Mouse (Mus musculus): ENCODE data around the gene Ifitm1.
A peak's percentile ranks its signal among the peaks of the same experiment; 100 is the strongest.
"Not testable (repeated sequence)": the region's sequence is repeated elsewhere in the genome, so short reads cannot be mapped to it uniquely, and the experiment has no call there.

The Ifitm1 gene

DNA sequence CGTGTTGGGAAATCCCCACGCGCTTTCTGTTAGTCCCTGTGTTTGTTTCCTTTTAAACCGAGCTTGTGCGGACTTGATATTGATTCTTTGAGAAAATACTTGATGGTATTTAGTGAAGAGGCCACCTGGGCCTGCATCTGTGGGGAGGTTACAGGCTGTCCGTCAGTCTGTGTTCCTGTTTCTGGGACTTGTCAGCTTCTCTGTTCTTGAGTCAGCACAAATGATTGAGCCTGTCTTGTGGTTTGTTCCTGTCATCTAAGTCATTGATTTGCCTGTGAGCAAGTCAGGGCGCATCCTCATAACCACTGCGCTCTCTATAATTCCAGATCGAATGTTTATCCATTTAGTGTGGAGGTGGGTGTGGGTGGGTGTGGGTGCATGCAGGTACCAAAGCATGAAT lies 9.7 kb downstream of the Ifitm1 start:
- DNase-seq (ENCODE audit: low spot score in 2 of 2): not testable (repeated sequence)

DNA sequence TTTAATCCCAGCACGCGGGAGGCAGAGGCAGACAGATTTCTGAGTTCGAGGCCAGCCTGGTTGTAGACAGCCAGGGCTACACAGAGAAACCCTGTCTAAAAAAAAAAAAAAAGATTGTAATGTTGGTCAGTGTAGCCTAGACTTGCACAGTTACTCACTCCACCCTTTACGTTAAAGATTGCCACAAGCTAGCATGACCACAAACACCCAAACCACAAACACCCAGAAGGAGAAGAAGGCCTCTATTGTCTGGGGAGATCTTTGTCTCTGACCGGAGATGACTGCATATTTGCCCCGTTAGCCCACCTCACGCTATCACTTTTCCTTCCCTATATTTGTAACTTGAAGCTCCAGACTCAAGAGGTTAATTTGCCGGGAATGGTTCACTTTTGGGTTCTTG lies 14.7 kb downstream of the Ifitm1 start:
- no peak for DNase-seq (ENCODE audit: low spot score in 2 of 2)

DNA sequence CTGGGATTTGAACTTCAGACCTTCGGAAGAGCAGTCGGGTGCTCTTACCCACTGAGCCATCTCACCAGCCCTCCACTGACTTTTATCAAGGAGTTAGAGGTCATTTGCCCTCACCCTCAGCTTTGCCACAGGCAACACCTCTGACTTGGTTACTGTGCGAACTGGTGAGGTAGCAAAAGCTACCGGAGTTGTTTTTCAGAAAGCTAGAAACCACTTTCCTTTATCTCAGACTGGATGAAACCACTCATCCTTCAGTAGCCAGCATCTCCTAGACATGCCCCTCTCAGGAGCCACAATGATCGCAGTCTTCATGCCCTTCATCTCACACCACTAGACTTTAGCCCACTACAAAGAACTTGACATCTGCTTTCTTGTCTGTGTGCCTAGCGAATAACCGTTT lies 15.9 kb downstream of the Ifitm1 start:
- DNase-seq (ENCODE audit: low spot score in 2 of 2): no peak

DNA sequence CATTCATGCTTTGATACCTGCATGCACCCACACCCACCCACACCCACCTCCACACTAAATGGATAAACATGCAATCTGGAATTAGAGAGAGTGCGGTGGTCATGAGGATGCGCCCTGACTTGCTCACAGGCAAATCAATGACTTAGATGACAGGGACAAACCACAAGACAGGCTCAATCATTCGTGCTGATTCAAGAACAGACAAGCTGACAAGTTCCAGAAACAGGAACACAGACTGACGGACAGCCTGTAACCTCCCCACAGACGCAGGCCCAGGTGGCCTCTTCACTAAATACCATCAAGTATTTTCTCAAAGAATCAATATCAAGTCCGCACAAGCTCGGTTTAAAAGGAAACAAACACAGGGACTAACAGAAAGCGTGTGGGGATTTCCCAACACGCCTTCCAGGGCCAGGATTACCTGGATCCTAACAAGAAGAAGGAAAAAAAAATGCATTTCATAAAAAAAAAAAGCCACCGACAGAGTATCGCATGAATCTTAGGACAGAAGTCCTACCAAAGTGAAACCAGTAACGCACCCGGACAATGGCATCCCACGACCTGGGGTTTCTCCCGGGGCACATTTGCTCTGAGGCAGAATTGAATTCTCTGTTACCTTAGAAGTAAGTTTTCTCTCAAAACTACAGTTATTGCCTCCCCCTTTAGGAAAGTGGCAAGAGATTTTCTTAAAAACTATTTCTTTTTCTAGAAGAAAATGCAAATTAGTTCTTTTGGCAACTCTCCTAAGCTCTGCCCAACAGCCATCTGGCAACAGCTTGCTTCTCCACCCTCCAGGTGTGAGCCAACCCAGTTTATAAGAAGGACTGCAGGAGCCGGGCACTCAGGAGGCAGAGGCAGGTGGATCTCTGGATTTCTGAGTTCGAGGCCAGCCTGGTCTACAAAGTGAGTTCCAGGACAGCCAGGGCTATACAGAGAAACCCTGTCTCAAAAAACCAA lies 20.4 kb downstream of the Ifitm1 start:
- peak; percentile 29 to 69 for DNase-seq (ENCODE audit: low spot score in 2 of 2)

DNA sequence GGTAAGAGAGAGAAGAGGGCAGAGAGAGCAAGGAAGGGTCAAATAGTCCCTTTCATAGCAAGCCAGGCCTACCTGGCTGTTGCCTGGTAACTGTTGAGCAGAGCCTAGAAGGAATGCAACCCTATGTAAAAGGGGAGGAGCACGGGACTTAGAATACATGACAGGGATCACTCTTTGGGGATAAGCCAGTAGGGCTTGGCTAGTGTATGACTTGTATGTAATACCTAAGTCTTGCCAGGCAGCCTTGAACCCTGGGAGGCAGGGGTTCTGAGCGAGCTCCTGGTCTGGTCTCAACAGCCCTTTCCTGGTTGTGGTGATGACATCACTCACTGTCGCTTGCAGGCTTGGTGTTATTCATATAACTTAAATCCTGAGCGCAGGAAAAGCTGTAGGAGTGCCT lies 22.0 kb downstream of the Ifitm1 start:
- no peak for DNase-seq (ENCODE audit: low spot score in 2 of 2)

DNA sequence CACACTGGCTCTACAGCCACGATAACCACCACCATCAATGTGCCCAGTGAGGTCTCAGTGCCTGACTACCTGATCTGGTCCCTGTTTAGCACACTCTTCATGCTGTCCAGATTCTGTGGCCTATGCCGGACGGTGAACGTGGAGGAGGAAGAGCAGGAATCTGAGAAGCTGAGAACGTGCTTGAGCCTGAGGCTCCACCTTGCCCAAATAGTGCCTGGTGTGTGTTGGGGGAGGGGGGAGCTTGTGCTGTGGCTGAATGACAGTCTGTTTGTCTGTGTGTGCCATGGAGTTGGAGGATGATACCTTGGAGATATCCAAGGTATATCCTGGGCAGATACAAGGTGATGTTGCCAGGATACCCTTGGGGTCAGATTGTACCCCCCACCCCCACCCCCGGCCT lies 23.2 kb downstream of the Ifitm1 start:
- no peak for DNase-seq (ENCODE audit: low spot score in 2 of 2)

DNA sequence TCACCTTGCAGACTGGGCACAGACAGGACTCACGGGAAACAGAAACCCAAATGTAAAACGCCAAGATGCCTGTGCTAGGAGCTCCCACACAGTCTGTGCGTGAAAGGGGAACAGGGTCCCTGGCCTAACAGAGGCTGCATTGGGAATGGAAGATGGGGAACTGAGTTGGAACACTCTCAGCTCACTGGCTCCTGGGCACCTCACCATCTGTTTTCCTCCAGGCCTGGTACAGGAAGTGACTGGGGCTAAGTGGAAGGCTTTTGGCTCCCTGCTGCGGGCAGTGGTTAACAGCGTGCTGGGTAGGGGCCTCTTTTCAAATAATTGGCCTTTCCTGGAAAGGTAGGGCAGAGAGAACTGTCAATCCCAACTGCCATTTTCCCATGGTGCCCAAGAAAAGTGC lies 23.6 kb downstream of the Ifitm1 start:
- no peak for DNase-seq (ENCODE audit: low spot score in 2 of 2)

DNA sequence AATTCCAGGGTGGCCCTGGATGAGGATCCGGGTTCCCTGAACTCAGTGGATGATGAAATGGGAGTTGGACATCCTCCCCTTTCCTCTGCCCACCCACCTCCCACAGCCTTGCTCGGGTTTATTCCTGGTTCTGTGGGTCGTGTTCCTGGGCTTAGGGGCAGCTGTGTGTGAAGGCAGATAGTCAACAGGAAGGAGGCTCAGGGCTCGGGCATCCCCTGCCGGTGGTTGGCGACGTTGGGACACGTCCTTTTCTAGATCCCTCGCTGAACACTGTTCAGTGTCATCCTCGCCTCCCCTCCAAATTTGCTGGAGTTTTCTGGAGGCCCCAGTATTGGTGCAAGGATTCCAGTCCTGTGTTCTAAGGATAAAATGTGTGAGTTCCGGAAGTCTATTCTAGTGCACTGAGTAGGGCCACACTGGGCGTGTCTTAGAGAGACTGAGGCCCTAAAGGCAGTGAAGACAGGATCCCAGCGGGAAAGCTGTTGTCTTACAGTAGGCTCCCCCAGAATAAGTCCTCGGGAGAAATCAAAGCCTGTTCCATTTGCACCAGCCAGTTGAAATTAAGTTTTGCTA lies 24.2 kb downstream of the Ifitm1 start:
- DNase-seq (ENCODE audit: low spot score in 2 of 2): no peak

DNA sequence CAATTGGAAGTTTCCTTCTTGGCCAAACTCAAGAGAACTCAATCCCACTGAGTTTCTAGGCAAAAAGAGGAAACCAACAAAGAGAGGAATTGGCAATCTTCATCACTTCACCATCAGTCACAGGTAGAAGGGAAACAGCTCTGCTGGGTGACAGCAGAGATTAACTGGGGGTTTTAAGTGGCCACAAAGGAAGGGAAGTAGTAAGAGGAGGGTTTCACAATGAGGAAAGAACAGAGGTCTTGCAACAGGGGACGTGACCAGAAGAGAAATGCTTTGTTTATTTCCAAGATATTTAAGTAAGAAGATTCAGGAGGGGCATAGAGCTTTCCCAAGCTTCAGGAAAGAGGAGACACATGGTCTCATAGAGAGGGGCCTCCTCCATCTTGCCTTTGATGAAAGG lies 30.8 kb downstream of the Ifitm1 start:
- no peak for DNase-seq (ENCODE audit: low spot score in 2 of 2)

DNA sequence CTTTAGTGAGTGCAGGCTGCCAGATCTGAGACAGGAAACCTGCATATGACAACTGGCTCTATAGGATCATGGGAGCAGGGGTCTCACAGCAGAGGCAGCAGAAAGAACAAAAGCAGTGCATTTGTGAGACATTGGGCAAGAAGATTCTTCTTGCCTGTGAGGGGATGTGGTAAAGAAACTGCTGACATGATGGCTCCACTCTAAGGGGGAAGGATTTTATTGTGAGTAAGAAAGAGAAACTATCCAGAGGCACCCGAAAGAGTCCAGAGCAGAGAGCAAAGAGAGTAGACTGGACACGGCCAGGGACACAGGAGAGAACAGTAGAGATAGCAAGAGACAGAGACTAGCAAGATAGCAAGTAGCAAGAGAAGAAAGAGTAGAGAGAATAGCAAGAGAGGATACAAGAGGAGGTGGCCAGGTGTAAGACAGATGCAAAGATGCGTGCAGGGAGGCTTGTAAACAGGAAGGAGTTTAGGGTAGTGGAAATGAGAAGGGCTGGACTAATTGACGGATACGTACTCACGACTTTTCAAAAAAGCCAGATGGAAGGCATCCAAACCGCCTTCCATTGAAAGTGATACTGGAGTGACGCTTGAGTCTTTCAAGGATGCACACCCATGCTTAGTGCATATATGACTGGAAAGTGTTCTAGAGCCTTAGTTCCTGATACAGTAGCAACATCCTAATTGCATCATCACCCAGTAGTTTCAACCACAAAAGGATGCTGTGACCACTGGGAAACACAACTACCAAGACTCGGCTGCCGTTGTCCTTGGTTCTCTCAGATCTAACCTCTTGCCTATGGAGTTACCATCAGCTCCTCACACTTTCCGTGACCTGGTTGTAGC lies 32.1 kb downstream of the Ifitm1 start:
- DNase-seq (ENCODE audit: low spot score in 2 of 2): no peak

DNA sequence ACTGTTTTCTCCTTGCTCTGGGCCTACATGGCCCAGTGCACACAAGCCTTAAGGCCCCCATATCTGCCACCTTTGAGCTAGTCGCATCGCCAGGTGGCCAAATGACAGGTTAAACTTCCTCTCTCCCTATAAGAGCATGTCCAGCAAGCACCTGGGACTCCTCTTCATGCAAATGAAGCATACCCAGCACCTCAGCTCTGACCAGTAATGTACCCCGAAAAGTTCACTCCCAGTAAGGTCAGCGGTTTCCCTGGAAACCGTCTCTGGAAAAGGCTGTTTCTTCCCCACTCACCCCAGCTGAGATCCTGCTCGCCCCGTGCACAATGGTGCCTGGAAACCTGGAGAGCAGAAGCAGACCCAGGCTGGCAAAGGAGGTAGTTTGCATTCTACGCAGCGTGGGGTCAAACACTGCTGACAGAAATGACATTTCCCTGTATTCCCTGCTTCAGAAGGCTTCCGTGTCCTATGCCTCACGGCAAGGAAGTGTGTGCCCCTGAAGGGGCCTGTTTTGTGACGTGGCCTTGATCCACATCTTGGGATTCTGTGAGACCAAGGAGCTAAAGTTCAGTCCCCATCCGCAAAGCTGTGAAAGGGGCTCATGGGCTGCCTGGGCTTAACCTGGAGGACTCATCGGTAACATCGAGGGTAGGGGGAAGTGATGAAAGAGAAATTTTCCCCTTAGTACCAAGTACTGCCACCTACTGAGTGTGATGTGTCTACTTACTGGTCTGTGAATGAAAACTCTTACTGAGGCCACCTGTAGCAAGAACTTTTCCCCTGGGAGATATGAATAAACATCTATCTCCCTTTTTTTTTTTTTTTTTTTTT lies 34.1 kb downstream of the Ifitm1 start:
- no peak for DNase-seq (ENCODE audit: low spot score in 2 of 2)

DNA sequence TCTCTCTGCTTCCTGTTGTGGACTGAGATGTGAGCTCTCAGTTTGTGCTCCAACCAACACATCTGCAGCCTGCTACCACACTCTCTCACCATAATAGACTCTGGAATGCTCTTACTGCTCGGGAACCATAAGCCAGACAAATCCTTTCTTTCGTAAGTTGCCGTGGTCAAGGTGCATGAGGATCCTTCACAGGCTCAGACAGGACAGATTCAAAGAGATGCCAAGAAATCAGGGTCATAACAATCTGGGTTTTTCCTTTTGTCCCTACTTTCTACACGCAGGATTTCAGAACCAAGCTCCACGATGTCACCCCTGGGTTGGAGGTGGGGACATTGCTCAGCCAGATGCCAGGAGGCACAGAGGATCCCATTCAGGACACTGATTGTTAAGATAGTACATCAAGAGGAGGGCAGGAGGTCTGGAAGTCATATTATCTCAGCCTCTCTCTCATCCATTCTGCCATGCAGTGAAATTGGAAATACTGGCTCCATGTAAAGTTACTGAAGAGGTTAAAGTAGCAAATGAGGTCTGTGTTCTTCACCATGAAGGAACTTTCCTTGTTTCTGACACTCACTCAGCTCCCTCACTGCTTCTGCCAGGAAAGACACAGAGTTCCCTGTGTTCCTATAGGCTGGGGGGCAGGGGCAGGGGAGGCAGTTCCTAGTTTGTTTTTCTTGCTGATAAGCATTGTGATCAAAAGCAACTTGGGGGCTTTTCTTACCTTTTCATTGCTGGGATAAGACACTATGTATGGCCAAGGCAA lies 36.4 kb downstream of the Ifitm1 start:
- DNase-seq (ENCODE audit: low spot score in 2 of 2): no peak

DNA sequence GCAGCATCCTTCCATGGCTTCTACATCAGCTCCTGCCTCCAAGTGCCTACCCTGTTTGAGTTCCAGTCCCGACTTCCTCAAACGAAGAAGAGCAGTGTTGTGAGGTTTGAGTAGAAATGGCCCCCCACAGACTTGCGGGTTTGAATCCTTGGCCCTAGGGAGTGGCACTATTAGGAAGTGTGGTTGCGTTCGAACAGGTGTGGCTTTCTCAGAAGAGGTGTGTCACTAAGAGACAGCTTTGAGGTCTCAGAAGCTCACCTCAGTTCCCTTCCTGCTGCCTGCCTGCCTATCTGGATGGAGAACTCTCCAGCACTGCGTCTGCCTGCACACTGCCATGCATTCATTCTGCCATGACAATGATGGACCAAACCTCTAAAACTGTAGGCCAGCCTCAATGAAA lies 39.4 kb downstream of the Ifitm1 start:
- DNase-seq (ENCODE audit: low spot score in 2 of 2): no peak

DNA sequence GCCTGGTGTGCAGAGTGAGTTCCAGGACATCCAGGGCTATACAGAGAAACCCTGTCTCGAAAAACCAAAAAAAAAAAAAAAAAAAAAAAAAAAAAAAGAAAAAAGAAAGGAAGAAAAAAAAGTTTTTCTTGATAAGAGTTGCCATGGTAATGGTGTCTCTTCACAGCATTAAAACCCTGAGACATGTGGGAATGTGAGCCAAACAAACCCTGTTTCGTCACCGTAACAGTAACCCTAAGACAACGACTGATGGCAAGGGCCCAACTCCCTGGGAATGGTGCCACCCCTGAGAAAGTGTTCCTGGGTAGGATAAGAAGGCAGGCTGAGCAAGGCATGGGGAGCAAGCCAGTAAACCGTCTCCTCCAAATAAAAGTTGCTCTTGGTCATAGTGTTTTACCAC lies 39.9 kb downstream of the Ifitm1 start:
- DNase-seq (ENCODE audit: low spot score in 2 of 2): peak; percentile 18 to 29

DNA sequence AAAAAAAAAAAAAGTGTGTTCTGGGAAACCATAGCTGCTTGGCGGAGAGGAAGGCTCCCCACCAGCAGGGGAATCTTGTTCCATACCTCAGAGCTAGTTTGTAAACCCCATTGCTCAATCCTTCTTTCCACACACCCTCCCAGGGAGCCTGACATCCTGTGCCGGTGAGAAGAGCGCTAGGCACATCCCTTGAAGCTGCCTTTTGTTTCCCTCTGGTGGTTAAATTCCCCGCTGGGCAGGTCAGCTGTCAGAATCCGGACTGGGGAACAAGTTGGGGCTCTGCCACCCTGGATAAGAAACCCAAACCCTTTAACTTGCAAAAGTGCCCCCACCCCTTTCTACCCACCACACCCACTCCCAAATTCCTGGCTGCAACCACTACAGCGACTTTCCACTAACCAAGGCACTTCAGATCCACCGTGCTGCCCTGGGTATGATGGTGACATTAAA lies 41.3 kb downstream of the Ifitm1 start:
- no peak for DNase-seq (ENCODE audit: low spot score in 2 of 2)

DNA sequence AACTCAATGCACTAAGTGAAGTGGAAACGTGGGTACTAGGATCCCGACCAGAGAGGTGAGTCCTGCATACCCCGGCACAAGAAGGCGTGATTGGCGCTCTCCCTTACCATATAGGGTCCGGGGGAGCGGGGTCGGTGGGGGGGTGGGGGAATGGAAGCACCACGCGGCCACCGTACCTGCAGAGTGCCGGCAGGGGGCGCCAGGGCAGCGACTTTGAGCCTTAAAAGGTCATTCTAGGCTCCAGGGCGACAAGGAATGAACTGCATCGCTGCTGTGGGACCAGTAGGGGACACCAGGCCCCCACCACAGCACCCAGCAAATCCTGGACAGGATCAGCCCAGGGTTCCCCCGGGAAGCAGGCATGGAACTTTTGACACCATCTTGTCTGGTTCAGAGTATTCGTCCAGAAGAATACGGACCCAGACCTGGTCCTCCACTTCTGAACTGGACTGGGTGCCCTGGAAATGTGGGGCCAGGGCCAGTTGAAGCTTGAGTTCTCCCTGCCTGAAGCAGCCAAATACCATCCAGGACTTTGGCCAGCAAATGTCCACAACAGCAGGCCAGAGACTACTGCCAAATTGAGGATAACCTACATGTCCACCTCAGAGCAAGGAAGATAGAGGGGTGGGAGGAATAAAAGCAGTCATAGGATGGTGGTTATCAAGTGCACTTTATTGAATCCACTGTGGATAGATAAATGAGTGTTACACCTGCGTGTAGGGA lies 42.1 kb downstream of the Ifitm1 start:
- DNase-seq (ENCODE audit: low spot score in 2 of 2): peak; percentile 24 to 33

DNA sequence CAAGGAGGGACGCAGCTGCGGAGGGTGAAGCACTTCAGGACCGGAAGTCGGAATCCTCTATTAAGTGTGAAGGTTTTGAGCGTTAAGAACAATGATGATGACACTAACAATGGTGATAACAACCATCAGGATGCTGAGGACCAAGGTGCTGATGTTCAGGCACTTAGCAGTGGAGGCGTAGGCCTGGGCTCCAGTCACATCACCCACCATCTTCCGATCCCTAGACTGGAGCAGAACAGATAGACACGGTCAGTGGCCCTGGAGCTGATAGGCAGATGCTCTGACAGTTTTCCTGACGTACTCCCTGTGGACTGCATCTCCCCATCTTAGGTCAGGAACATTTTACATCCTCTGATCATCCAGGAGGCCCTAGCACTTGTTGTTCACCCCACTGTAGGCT lies 42.6 kb downstream of the Ifitm1 start:
- no peak for DNase-seq (ENCODE audit: low spot score in 2 of 2)

DNA sequence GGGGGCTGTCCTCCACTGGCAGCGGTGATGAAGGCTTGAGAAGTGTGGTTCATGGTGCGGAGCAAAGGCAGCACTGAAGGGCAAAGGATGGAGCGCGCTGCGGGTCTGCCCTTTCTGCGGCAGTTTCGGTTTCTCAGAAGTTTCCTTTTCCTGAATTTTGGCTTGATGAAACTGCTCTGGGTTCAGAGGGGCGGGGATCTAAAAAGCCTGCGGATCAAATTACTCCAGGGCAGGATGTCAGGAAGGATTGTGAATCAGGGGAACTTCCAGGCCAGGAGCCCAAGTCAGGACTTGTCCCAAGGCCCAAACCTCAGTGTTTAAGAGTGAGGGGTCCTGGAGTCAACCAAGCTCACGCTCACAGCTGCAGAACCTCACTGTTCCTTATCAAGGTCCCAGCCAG lies 43.6 kb downstream of the Ifitm1 start, which contains the start of gene Ifitm3:
TSS of gene Ifitm3 (minus strand) at position 178 of the 400 bp plus-strand sequence.
- no peak for DNase-seq (ENCODE audit: low spot score in 2 of 2)

DNA sequence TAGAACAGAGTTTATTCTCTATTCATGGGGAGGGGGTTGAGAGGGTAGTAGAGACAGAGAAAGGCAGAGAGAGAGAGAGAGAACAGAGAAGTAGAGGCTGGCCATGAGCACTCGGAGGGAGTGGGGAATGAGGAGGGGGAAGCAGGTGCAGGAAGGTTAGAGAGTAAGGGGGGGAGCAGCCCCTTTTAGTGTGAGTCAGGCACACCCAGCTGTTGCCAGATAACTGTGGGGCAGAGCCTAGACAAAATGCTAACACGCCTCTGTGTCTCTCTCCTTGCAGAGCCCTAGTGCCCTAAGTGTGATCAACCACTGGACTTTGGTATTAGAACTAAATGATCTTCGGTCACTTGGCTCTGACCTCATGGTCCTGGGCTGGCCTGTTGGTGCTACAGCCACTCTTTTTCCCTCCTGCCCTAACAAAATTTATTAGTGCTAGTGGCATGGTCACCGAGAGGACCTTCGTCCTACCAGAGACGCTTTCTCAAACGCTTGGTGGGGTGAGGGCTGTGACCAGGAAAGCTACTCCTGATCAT lies 44.3 kb downstream of the Ifitm1 start:
- DNase-seq (ENCODE audit: low spot score in 2 of 2): no peak
